Mouse (Mus musculus) testis, postnatal 10 days (tissue): ENCODE measurements at regions not wholly inside any gene's neighbourhood (a gene's known extent, or its start where the extent isn't known, plus 50 kb on each side); places are given as distances from the start of the nearest gene placed in this dataset.
A peak's percentile ranks its signal among the peaks of the same experiment; 100 is the strongest.

Experiments
- DNase-seq: peaks from one replicate; pipeline ENCODE4 v3.0.0; 2021; ENCODE audit warnings: low spot score

DNA sequence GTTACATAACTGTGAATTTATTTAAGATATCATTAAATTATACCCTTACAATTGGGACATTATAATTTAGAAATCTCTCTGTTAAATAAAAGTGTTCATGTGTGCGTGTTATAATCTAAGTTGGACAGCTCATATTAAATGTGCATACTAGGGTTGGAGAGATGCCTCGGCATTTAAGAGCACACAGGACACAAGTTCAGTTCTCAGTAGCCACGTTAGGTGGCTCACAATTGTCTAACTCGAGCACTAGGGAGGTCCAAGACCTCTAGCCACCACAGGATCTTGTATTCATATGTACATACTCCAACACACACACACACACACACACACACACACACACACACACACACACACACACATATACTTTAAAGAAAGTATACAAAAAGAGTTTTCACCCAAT is 56.0 kb downstream of the Foxf2 start:
- DNase-seq = no peak

- no peak for DNase-seq
Measured at GRCm38 (mm10) chr13:31683311-31683710, 57.7 kb downstream of the Foxf2 start.

DNA sequence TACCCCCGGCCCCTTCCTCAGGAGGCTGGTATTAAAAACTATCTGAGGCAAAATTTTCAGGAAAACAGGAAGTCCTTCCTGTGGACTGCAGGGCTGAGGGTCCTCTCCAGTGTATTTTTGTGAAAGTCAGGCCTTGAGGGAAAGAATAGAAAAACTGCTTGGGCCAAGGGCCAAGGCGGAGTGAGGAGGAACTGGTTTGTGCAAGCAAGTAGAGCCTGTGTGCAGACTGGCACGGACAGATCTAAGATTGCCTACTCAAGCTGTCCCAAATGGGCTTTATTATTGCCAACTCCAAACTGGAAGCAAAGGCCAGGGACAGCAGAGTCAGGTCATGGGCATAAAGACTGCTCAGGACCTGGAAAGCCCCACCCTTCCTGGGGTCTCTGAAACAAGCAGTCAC is 62.9 kb downstream of the Foxf2 start:
- DNase-seq = no peak

DNA sequence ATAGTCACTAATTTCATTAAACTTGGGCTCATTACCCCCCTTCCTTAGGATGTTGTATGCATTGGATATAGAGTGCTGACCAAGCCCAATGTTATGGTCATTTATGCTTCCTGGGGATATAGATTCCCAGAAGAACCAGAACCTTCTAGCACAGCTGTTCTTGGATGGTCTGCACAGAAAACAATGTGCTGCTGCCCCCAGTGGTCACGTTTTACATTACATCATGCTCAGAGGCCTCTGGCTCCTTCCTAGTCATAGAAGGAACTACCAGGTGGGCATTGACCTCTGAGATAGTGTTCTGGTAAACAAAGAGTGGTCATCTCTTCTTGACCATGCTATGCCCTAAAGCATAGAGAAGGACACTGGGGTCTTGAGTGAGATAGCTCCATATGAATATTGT is 63.7 kb downstream of the Foxf2 start:
- DNase-seq = peak; percentile 47

- no peak for DNase-seq
Measured at GRCm38 (mm10) chr13:31695725-31696124, 70.1 kb downstream of the Foxf2 start.

DNA sequence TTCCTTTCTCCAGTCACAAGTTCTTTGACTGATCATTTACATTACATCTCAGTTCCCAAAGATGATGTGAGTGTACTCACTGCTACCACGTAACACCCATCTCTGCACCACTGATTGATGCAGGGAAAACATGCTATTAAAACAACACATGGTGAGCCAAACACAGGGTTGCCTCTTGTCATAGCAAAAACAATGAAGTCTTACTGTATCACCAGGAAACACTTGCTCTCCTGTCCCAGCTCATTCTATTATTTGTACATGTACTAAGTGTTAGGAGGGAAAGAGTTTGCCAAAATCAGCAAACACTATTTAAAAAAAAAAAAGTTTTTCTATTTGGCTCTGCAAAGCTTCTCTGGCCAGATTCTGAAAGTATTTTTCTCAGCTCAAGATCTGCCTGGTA is 78.6 kb downstream of the Foxf2 start:
- DNase-seq = no peak

- no peak for DNase-seq
Measured at GRCm38 (mm10) chr13:31705406-31705805, 79.8 kb downstream of the Foxf2 start.

DNA sequence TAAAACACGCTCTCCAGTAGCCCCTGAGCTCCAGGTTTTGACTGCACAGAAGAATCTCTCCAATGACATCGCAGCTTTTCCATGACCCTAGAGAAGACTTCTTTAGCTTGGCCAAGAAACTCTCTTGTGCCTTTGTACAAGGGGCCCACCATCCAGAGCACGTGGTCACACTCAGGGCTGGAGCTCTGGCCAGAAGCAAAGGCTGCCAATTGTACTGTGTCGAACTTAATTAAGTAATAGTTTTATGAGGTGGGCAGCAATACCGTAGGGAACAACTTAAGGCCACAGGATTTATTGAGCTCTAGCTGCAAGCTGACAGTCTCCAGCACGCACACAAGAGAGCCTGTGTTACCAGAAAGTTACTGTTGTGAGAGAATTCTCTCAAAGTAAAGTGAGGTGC is 85.1 kb downstream of the Foxf2 start:
- no peak for DNase-seq

GRCm38 (mm10) chr13:31715683-31716082 is 90.1 kb downstream of the Foxf2 start:
- DNase-seq = no peak

GRCm38 (mm10) chr13:31716771-31717170 is 89.7 kb upstream of the Foxc1 start:
- DNase-seq = no peak

DNA sequence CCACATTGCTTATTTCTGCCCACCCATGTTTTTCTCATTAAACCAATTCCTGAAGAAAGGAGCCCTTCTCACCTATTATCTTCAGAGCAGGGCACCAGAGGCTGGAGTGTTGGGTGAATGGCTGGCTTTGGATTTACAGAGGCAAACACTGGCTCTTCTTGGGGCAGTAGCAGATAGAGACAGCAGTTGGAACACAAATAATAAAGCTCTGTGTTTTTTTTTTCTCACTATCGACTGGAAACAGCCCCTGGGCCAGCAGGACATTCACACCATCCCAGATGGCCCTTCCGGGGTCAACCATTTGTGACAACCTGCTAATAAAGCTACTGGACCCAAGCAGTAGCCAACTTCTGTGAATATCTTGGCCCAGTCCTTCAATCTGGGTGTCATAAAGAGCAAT is 85.7 kb upstream of the Foxc1 start:
- DNase-seq = no peak

DNA sequence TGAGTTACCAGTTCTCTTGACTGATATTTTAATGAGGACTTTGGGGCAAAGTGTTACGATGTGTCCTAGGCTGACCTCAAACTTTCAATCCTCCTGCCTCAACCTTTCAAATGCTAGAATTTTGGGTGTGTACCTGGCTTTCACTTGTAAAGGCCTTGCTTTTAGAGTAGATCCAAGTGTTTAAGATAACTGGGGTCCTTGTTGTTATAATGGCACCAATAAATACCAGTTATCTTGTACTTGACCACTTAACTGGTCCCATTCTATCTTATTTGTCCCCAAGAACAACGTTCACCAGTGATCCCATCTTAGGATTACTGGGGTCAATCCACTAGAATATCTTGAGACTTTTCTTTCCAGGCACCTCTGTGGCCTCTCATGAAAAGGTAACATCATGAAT is 77.6 kb upstream of the Foxc1 start:
- no peak for DNase-seq

GRCm38 (mm10) chr13:31746276-31746675 is 60.2 kb upstream of the Foxc1 start:
- no peak for DNase-seq
